Mouse (Mus musculus) intestine, postnatal 0 days (tissue): ENCODE results near the gene Frmd4a. TPM values are rescaled to one million over a fixed set of nuclear protein-coding genes. Genes with fewer than 3 reads are reported as not detected.

ENCODE experiments used
- ATAC-seq: fragments of 200-750 bp; cut with Nextera tagmentation; 2 replicates; pipeline ENCODE4 v1.8.0; 2017; ENCODE audit warnings: mild to moderate bottlenecking, moderate TSS enrichment, moderate library complexity
- H3K27ac ChIP-seq: fragments of 300-500 bp; sonication (generic); 2 replicates; pipeline ENCODE4 v1.5.1; 2014; ENCODE audit warnings: mild to moderate bottlenecking, low read depth, low read length, moderate library complexity
- H3K27me3 ChIP-seq: fragments of 300-500 bp; sonication (generic); replicated peaks from 2 replicates; pipeline ENCODE4 v1.6.1; 2014; ENCODE audit warnings: low read length, mixed read lengths; ENCODE audit not compliant: control insufficient read depth, insufficient read depth
- H3K36me3 ChIP-seq: fragments of 300-500 bp; sonication (generic); 2 replicates; pipeline ENCODE4 v1.6.1; 2014; ENCODE audit warnings: mild to moderate bottlenecking, moderate library complexity; ENCODE audit not compliant: control insufficient read depth, insufficient read depth
- H3K4me1 ChIP-seq: fragments of 300-500 bp; sonication (generic); replicated peaks from 2 replicates; pipeline ENCODE4 v1.6.1; 2014; ENCODE audit warnings: antibody characterized with exemption, low read length, mixed read lengths; ENCODE audit not compliant: control insufficient read depth, insufficient read depth
- H3K4me2 ChIP-seq: fragments of 300-500 bp; sonication (generic); replicated peaks from 2 replicates; pipeline ENCODE4 v1.6.1; 2014; ENCODE audit warnings: low read depth, mild to moderate bottlenecking, moderate library complexity
- H3K4me3 ChIP-seq: fragments of 300-500 bp; sonication (generic); 2 replicates; pipeline ENCODE4 v1.5.1; 2014; ENCODE audit warnings: low read depth, low read length
- H3K9ac ChIP-seq: fragments of 300-500 bp; sonication (generic); 2 replicates; pipeline ENCODE4 v1.6.1; 2014; ENCODE audit warnings: mild to moderate bottlenecking, low read depth, low read length
- H3K9me3 ChIP-seq: fragments of 300-500 bp; sonication (generic); 2 replicates; pipeline ENCODE4 v1.6.1; 2016; ENCODE audit warnings: mixed run types; ENCODE audit not compliant: control insufficient read depth
- CTCF ChIP-seq: sonication (generic); IDR thresholded peaks from 2 replicates; pipeline ENCODE4 v1.5.1; 2016; ENCODE audit warnings: low read depth, mild to moderate bottlenecking, control low read depth, antibody characterized with exemption, moderate library complexity
- WGBS: fragments of 180-500 bp; shearing (Covaris S2); extraction: QIAGEN DNeasy Blood & Tissue Kit; methylation state at CpG from one replicate; pipeline ENCODE4 v1.1.7; 2014; 5-methylcytosine and 5-hydroxymethylcytosine counted together
- polyA plus RNA-seq: library from polyadenylated mRNA; unstranded; fragments of >200 nt; fragmentation: Nextera tagmentation; extraction: Ambion mirVana; gene quantifications from 2 replicates; pipeline ENCODE4 v1.2.1, GENCODE M21; 2015

Frmd4a gene
- polyA plus RNA-seq, 1 experiment from 2014 or later: 4.5 TPM

GRCm38 (mm10) chr2:4591647-4592046 lies 574.1 kb downstream of the Frmd4a start:
- no peaks in the 10 kb centered on the region for H3K9me3 ChIP-seq
- 75% methylated on average over 3 of the region's 3 CpGs for WGBS
- H3K36me3 ChIP-seq: peaks cover 51% of the 10 kb centered on the region
- TF ChIP-seq CTCF: no peak
- no peak for ATAC-seq
- 0 out of 2 replicates have a peak, but pooled peaks cover 5% of the 10 kb centered on the region for H3K4me1 ChIP-seq
- no peak overlapping the region for H3K4me2 ChIP-seq
- H3K27me3 ChIP-seq: no peaks in the 10 kb centered on the region
- H3K4me3 ChIP-seq: no peak overlapping the region
- H3K27ac ChIP-seq: no peak overlapping the region
- no peak overlapping the region for H3K9ac ChIP-seq

- Histone ChIP-seq H3K27me3 (no peaks in the 10 kb centered on the region), H3K36me3 (peaks cover 57% of the 10 kb centered on the region), H3K27ac (peak overlapping the region; percentile 46; the same call in 1 of the 2 replicates), H3K9ac (no peak overlapping the region), H3K9me3 (no peaks in the 10 kb centered on the region), H3K4me1 (no peaks in the 10 kb centered on the region), H3K4me3 (no peak overlapping the region), H3K4me2 (no peak overlapping the region)
- ATAC-seq: no peak
- WGBS: 69% methylated on average over 7 of the region's 7 CpGs
- no peak for TF ChIP-seq CTCF
Observed at GRCm38 (mm10) chr2:4592666-4593065, 575.1 kb downstream of the Frmd4a start.

GRCm38 (mm10) chr2:4593433-4593832 lies 575.9 kb downstream of the Frmd4a start:
- Histone ChIP-seq H3K4me2 (no peak overlapping the region), H3K27me3 (no peaks in the 10 kb centered on the region), H3K4me1 (no peaks in the 10 kb centered on the region), H3K36me3 (peaks cover 57% of the 10 kb centered on the region), H3K27ac (no peak overlapping the region), H3K9me3 (no peaks in the 10 kb centered on the region), H3K9ac (no peak overlapping the region), H3K4me3 (no peak overlapping the region)
- WGBS: 23% methylated on average over 9 of the region's 9 CpGs
- peak; percentile 84 for ATAC-seq
- TF ChIP-seq CTCF: no peak

GRCm38 (mm10) chr2:4593878-4594387 lies 576.4 kb downstream of the Frmd4a start:
- no peak for ATAC-seq
- no peaks in the 10 kb centered on the region for H3K4me1 ChIP-seq
- no peaks in the 10 kb centered on the region for H3K9me3 ChIP-seq
- no peak overlapping the region for H3K27ac ChIP-seq
- H3K9ac ChIP-seq: no peak overlapping the region
- H3K36me3 ChIP-seq: peaks cover 54% of the 10 kb centered on the region
- H3K27me3 ChIP-seq: no peaks in the 10 kb centered on the region
- no peak overlapping the region for H3K4me2 ChIP-seq
- no peak overlapping the region for H3K4me3 ChIP-seq
- TF ChIP-seq CTCF: no peak
- 87% methylated on average over 3 of the region's 3 CpGs for WGBS

GRCm38 (mm10) chr2:4596992-4597391 lies 579.5 kb downstream of the Frmd4a start:
- Histone ChIP-seq H3K4me1 (no peaks in the 10 kb centered on the region), H3K4me3 (no peak overlapping the region), H3K36me3 (peaks cover 40% of the 10 kb centered on the region), H3K9ac (no peak overlapping the region), H3K27ac (no peak overlapping the region), H3K27me3 (no peaks in the 10 kb centered on the region), H3K9me3 (no peaks in the 10 kb centered on the region), H3K4me2 (no peak overlapping the region)
- TF ChIP-seq CTCF: no peak
- ATAC-seq: no peak
- WGBS: 94% methylated on average over 7 of the region's 7 CpGs

- no peak for ATAC-seq
- H3K4me3 ChIP-seq: no peak overlapping the region
- H3K4me1 ChIP-seq: no peaks in the 10 kb centered on the region
- 53% methylated on average over 15 of the region's 15 CpGs for WGBS
- H3K9ac ChIP-seq: no peak overlapping the region
- peak; percentile 89 for TF ChIP-seq CTCF
- no peak overlapping the region for H3K27ac ChIP-seq
- H3K27me3 ChIP-seq: no peaks in the 10 kb centered on the region
- no peak overlapping the region for H3K4me2 ChIP-seq
- H3K36me3 ChIP-seq: peaks cover 54% of the 10 kb centered on the region
- no peaks in the 10 kb centered on the region for H3K9me3 ChIP-seq
Observed at GRCm38 (mm10) chr2:4601034-4601890, 583.7 kb downstream of the Frmd4a start.
